Mouse (Mus musculus): ENCODE measurements around the gene Htr1f. TPM values are rescaled to one million over a fixed set of nuclear protein-coding genes. Genes with fewer than 3 reads are reported as not detected.
A peak's percentile ranks its signal among the peaks of the same experiment; 100 is the strongest.

The Htr1f gene
- polyA plus RNA-seq, 1 experiment = not detected

DNA sequence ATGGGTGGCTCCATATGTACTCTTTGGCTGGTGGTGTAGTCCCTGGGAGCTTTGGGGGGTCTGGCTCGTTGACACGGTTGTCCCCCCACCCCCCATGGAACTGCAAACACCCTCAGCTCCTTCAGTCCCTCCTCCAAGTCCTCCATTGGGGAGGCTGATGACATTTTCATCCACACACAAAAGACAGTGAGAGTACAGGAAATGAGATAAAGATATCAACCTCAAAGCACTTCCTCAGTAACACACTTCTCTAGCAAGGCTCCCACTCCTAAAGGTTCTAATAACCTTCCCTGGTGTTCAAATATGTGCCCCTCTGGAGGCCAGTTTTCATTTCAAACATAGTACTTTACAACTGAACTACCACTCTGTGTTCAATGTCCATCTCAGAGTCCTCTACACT lies 118.6 kb downstream of the Htr1f start:
- no peaks in the 10 kb centered on the region for H3K4me1 ChIP-seq (ENCODE audit: control insufficient read depth, insufficient read depth, low read length)
- 80% methylated on average over 2 of the region's 2 CpGs for WGBS
- H3K4me3 ChIP-seq (ENCODE audit: insufficient read depth, low read depth, low read length) = no peak overlapping the region
- no peak overlapping the region for H3K27ac ChIP-seq (ENCODE audit: insufficient read depth, low read depth, low read length)
- TF ChIP-seq CTCF (IDR thresholded peaks at IDR 0.05; ENCODE audit: insufficient read depth, low read depth, low read length) (no peak), POLR2A (IDR thresholded peaks at IDR 0.05; ENCODE audit: insufficient read depth, low read depth, low read length) (no peak)

DNA sequence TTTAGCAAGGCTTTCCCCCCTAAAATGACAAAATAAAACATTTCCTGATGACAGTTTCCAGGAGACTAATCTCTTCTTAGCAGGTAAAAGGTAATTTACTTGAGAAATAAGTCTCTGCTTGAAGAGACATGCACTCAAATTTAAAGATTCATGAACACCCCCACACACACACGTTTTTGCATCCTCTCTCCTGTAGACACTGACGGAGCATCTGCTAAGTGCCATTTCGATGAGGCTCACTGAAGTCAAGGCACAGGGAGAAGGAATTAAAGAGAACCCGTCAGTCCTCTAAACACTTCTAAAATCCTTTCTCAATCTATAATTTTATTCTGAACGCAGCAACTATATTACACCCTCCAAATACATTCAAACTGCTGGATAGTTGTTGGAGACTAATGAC lies 131.0 kb downstream of the Htr1f start:
- H3K27ac ChIP-seq (ENCODE audit: insufficient read depth, low read depth, low read length) = no peak overlapping the region
- no peak overlapping the region for H3K4me3 ChIP-seq (ENCODE audit: insufficient read depth, low read depth, low read length)
- no peaks in the 10 kb centered on the region for H3K4me1 ChIP-seq (ENCODE audit: control insufficient read depth, insufficient read depth, low read length)
- 79% methylated on average over 5 of the region's 5 CpGs for WGBS
- TF ChIP-seq CTCF (IDR thresholded peaks at IDR 0.05; ENCODE audit: insufficient read depth, low read depth, low read length) = no peak
- no peak for TF ChIP-seq POLR2A (IDR thresholded peaks at IDR 0.05; ENCODE audit: insufficient read depth, low read depth, low read length)

DNA sequence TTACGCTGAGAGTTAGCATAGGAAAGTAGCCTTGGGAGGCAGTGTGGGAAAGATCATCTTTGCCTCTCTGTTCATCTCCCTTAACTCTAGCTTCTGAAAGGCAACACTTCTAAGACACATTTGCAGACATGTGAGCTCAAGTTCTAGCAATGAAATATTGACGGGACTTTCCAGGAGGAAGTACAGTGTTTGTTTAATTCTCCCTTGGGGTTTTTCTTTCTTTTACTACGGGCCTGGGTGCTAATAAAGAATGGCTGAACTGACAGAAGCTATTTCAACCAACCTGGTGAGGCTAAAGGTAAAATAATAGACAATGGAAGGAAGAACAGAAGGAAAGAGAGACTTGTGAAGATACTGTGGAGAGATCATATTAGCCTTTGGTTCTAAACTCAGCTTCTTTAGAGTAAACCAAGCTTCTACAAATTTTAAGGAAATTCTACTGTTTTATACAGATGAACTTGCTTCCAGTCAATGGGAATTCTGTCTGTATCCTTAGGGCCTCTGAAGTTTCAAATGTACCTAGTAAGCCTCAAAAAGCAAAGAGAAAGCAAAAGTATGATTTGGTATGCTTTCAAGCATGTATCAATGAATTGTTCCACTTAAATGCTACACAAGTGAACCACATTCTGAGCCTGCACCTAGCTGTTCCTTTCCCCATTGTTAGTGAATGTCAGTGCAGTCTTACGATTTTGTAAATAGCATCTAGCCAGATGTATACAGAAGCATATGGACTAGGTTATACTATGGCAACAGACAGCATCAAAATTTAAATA lies 131.9 kb downstream of the Htr1f start:
- no peak overlapping the region for H3K4me3 ChIP-seq (ENCODE audit: insufficient read depth, low read depth, low read length)
- no peak overlapping the region for H3K27ac ChIP-seq (ENCODE audit: insufficient read depth, low read depth, low read length)
- TF ChIP-seq POLR2A (IDR thresholded peaks at IDR 0.05; ENCODE audit: insufficient read depth, low read depth, low read length) (no peak), CTCF (IDR thresholded peaks at IDR 0.05; ENCODE audit: insufficient read depth, low read depth, low read length) (no peak)
- WGBS = 82% methylated on average over 4 of the region's 4 CpGs
- no peaks in the 10 kb centered on the region for H3K4me1 ChIP-seq (ENCODE audit: control insufficient read depth, insufficient read depth, low read length)

- Histone ChIP-seq H3K4me1 (ENCODE audit: control insufficient read depth, insufficient read depth, low read length) (no peaks in the 10 kb centered on the region), H3K27ac (ENCODE audit: insufficient read depth, low read depth, low read length) (no peak overlapping the region), H3K4me3 (ENCODE audit: insufficient read depth, low read depth, low read length) (no peak overlapping the region)
- TF ChIP-seq CTCF (IDR thresholded peaks at IDR 0.05; ENCODE audit: insufficient read depth, low read depth, low read length) = no peak
- no peak for TF ChIP-seq POLR2A (IDR thresholded peaks at IDR 0.05; ENCODE audit: insufficient read depth, low read depth, low read length)
- 92% methylated on average over 4 of the region's 4 CpGs for WGBS
Observed at GRCm38 (mm10) chr16:64961690-64962089, 144.0 kb downstream of the Htr1f start.

GRCm38 (mm10) chr16:64941646-64942195 lies 163.9 kb downstream of the Htr1f start:
- Histone ChIP-seq H3K4me1 (ENCODE audit: control insufficient read depth, insufficient read depth, low read length) (no peaks in the 10 kb centered on the region), H3K4me3 (ENCODE audit: insufficient read depth, low read depth, low read length) (no peak overlapping the region), H3K27ac (ENCODE audit: insufficient read depth, low read depth, low read length) (0 out of 2 replicates have a peak overlapping the region, but pooled peaks have one; percentile 21)
- 86% methylated on average over 5 of the region's 5 CpGs for WGBS
- TF ChIP-seq CTCF (IDR thresholded peaks at IDR 0.05; ENCODE audit: insufficient read depth, low read depth, low read length) = no peak
- no peak for TF ChIP-seq POLR2A (IDR thresholded peaks at IDR 0.05; ENCODE audit: insufficient read depth, low read depth, low read length)

GRCm38 (mm10) chr16:64934793-64935192 lies 170.9 kb downstream of the Htr1f start:
- Histone ChIP-seq H3K27ac (ENCODE audit: insufficient read depth, low read depth, low read length) (no peak overlapping the region), H3K4me1 (ENCODE audit: control insufficient read depth, insufficient read depth, low read length) (no peaks in the 10 kb centered on the region), H3K4me3 (ENCODE audit: insufficient read depth, low read depth, low read length) (no peak overlapping the region)
- no peak for TF ChIP-seq POLR2A (IDR thresholded peaks at IDR 0.05; ENCODE audit: insufficient read depth, low read depth, low read length)
- 96% methylated on average over 1 of the region's 1 CpGs for WGBS

DNA sequence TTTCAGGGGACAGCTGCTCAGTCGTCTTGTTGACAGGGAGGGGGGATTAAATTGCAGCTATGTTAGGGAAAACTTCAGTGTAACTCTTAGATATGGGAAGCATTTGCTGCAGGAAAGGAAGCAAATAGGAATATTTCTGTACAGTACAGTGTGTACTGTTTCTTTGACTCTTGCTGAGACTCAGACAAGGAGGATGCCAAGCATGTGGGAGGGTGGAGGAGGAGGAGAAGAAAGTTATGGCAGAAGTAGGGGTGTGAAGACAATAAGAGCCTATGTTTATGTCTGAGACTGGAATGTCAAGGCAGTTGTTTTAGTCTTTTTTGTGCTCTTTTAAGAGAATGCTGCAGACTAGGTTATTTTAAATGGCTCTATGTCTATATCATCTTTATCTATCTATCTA lies 171.6 kb downstream of the Htr1f start:
- WGBS = 14% methylated on average over 1 of the region's 1 CpGs
- peak overlapping the region; percentile 69 for H3K27ac ChIP-seq (ENCODE audit: insufficient read depth, low read depth, low read length)
- TF ChIP-seq POLR2A (IDR thresholded peaks at IDR 0.05; ENCODE audit: insufficient read depth, low read depth, low read length) = no peak
- no peak for TF ChIP-seq CTCF (IDR thresholded peaks at IDR 0.05; ENCODE audit: insufficient read depth, low read depth, low read length)
- H3K4me3 ChIP-seq (ENCODE audit: insufficient read depth, low read depth, low read length) = no peak overlapping the region
- no peaks in the 10 kb centered on the region for H3K4me1 ChIP-seq (ENCODE audit: control insufficient read depth, insufficient read depth, low read length)

DNA sequence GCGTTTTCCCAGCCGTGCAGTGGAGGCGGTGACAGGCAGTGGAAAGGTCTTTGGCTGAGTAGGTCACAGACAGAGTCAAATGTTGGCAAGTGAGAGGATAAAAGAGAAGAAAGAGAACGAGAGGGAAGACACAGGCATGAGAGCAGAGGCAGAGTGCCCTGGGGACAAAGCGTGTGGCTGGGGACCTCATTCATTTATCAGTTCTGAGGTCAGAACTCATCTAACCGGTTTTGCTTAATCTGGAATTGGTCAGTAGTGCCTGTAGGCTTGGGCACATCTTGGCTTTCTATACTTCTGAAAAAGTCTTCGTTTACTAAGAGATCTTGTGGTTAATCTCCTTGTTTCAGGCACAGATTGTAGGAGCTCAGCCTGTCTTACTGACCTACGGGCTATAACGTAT lies 182.2 kb downstream of the Htr1f start:
- no peak overlapping the region for H3K4me3 ChIP-seq (ENCODE audit: insufficient read depth, low read depth, low read length)
- no peaks in the 10 kb centered on the region for H3K4me1 ChIP-seq (ENCODE audit: control insufficient read depth, insufficient read depth, low read length)
- 66% methylated on average over 9 of the region's 9 CpGs for WGBS
- no peak overlapping the region for H3K27ac ChIP-seq (ENCODE audit: insufficient read depth, low read depth, low read length)
- no peak for TF ChIP-seq POLR2A (IDR thresholded peaks at IDR 0.05; ENCODE audit: insufficient read depth, low read depth, low read length)
- TF ChIP-seq CTCF (IDR thresholded peaks at IDR 0.05; ENCODE audit: insufficient read depth, low read depth, low read length) = no peak

DNA sequence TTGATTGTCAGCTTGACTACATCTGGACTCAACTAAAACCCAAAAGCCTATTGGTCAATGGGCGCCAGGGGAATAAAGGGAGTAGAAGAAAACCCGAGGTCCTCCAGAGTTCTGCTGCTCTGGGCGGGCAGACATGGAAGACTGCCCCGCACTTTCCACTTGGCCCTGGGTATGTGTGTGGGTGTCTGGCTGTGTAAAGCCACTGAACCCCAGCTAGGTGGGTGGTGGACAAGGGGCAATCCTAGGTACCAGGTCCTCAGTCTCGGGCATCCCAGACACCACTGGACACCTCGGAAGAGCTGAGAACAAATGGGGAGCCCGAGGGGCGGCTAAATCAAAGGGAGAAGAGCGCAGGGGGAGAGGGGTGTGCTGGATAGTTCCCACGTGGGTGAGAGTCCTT lies 196.9 kb downstream of the Htr1f start:
- 89% methylated on average over 10 of the region's 10 CpGs for WGBS
- H3K4me3 ChIP-seq (ENCODE audit: insufficient read depth, low read depth, low read length) = no peak overlapping the region
- H3K27ac ChIP-seq (ENCODE audit: insufficient read depth, low read depth, low read length) = no peak overlapping the region
- H3K4me1 ChIP-seq (ENCODE audit: control insufficient read depth, insufficient read depth, low read length) = no peaks in the 10 kb centered on the region
- TF ChIP-seq CTCF (IDR thresholded peaks at IDR 0.05; ENCODE audit: insufficient read depth, low read depth, low read length) (no peak), POLR2A (IDR thresholded peaks at IDR 0.05; ENCODE audit: insufficient read depth, low read depth, low read length) (no peak)
